Mouse (Mus musculus): ENCODE measurements at regions not wholly inside any gene's neighbourhood (a gene's known extent, or its start where the extent isn't known, plus 50 kb on each side); places are given as distances from the start of the nearest gene placed in this dataset.

DNA sequence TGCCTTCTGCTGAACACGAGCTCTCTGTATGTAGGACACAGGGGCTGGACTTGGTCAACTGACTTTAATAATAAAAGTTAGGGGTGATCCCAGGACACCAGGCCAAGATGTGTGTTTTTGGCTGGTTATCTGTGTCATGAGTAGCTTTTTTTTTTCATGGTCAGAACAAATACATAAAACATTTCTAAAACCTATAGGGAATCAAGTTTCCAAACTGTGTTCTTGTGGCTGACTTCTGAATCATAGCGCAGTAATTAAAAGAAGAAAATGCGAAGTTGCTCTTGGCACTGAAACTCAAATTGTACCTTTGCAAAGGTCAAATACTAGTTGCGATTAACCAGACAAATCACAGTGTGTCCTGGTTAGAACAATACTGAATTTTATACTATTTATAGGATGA, 189.5 kb upstream of the Maf start:
- no peak for DNase-seq

DNA sequence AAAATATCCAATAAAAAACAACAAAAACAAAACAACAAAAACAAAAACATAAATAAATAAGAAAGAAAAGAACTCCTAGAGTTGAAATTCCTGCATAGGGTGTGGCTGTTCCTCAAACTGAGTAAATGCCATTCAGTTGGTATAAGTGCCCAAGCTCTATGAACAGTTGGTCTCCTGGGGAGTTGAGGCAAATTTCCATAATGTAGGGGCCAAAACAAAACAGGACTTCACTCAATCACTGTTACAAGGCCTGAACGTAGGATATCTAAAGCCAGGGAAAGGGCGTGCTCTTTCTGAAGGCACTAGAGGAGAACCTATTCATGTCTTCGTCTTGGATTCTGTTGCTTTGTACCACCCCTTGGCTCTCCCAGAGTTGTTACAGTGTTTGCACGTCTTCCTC, 188.5 kb upstream of the Maf start:
- no peak for DNase-seq

- DNase-seq, result no peak
Observed at GRCm38 (mm10) chr8:115888278-115888677, 180.7 kb upstream of the Maf start.

GRCm38 (mm10) chr8:115885121-115885743, 177.6 kb upstream of the Maf start:
- no peak for DNase-seq

DNA sequence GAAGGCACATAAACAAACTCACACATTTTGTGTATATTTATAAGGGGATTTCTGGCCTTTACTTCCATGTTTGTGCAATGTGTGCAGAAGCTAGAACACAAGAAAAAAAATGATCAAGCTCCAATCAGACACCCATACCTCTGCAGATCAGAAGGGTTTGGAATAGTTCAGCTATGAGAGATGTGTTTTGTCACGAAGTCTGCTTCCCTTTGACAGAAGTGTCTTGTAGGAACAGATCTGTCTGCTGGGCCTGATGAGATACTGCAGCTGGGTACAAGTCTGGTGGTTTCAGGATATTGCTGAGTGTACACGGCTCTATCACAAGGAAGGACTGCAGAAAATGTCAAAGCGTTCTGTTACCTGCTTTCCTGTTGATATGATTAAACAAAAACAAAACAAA, 176.2 kb upstream of the Maf start:
- DNase-seq, result no peak

- DNase-seq, result no peak
Observed at GRCm38 (mm10) chr8:115881881-115882280, 174.3 kb upstream of the Maf start.

DNA sequence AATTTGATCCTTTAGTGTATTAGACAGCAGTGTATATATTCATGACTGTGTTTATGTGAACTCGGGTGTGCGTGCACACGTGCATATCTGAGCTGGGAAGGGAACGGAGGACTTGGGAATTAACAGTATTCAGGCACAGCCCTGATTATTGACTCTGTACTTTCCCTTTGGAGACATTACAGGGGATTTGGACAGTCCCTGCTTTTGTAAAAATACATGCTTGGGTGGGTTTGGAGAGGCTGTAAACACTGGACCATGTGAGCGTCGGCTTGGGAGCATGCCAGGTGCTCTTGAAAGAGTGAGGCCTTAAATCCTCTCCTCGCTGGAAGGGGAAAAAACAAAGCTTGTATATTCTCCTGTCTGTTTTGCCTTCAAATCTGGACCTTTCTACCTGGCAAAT, 167.2 kb upstream of the Maf start:
- DNase-seq, result no peak

GRCm38 (mm10) chr8:115871381-115871780, 163.8 kb upstream of the Maf start:
- no peak for DNase-seq

DNA sequence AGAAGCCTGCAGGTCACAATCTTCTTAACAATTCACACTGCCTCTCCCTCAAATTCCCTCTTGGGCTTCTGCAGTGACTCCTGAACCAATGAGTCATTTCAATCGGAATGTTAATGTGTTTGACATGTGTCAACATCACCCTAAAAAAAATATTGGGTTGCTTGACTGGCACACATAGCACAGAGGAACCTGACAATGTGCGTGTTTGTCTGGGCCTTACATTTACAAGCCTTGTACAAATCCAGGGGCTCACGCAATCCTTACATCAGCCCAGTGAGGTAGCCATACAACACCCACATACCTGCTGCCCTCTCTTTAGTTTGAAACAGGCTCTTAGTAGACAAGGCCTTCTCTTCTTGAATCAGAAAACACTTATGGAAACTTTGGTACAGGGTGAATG, 153.8 kb upstream of the Maf start:
- DNase-seq, result no peak

DNA sequence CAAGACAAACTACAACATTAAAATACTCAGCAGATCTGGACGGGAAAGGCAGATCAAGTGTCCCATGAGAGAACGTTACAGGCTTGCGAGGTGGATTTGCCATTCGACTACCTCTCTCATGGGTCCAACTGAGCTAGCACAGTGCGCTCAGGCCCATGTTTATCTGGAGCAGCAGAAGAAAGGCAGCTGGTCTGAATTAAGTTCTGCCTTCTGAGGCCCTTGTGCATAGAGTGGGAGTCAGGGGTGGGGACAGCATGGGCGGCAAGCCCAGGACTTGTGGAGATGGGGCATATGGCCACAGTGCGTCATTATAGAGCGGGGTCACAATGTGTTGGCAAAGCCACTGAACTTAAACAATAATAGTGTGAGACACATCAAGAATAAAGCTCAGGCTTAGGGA, 151.8 kb upstream of the Maf start:
- DNase-seq, result peak; percentile 60

GRCm38 (mm10) chr8:115856816-115857215, 149.2 kb upstream of the Maf start:
- no peak for DNase-seq

DNA sequence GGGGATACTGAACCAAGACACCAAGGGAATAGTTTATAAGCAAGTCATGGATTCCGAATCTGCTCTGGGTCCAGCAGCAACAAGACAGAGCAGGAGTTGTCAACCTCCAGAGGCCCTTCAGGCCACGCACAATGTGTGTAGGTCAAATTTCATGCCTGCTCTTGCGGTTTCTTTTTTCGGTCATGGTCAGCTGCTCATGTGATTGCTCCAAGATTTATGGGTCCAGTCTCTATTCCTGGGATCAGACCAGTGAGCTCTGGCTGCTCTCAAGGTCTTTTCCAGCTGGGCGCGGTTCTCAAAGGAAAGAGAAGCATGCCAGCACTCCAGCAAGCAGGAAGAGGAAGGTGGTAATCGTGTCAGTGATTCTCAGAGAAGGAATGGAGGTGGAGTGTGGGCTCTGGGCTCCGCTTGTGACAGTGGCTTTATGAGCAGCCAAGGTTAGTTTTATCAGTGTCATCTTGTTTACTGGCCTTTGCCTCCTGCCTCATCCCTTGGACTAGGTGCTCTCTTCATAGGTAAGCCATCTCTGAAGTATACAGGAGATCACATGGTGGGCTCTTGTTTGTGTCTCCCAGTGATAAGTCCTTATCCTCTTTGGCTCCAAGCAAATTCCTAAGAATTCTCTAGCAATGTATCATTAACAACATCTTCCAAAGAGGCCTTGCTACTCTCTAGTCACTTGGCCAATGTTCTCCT, 148.5 kb upstream of the Maf start:
- DNase-seq, result no peak

DNA sequence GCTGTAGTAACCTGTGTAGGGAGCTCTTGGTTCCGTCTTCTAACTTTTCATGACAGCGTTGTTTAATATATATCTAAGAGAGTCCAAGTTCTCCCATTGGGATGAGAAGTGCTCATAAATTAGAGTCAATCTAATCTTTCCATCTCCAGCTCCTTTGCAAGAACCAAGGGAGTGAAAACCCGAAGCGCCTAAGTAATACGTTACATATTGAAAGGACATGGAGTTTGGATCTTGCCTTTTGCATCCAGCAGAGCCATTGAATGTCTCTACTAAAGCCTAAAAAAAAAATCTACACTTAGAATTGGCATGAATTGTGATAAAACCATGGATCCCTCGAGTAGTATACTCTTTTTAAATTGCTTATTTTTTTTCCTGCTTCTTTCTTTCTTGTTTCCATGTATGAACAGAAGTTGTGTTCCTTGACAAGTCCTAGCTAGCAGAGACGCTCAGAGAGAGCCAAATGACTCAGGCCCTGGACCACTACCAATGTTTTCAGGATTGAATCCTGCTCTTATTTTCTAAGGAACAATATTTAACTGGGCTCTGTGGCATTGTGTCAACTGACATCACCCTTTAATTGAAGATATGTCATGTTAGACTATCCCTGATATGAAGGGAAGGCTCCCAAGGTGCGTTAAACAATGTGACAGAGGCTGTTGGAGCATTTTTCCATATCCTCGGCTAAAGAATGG, 146.8 kb upstream of the Maf start:
- DNase-seq, result peak; percentile 65

- no peak for DNase-seq
Observed at GRCm38 (mm10) chr8:115850552-115850951, 143.0 kb upstream of the Maf start.

GRCm38 (mm10) chr8:115833391-115833790, 125.8 kb upstream of the Maf start:
- DNase-seq, result no peak

DNA sequence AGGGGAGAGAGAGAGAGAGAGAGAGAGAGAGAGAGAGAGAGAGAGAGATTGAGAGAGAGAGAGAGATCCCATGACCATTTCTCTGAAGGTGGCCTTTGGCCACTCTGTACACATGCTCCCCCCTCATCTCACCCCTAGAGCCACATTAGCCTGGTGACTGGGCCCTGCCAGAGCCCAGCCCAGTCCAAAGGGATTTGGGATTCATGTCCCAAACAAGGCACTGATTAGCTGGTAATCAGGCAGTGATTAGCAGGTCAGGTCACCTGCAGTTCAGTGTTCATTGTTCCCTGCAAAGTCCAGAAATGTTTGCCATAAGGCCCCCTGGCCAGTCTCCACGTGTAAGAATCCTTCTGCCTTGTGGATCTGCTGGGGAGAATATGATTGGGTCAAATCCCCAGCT, 124.1 kb upstream of the Maf start:
- DNase-seq, result no peak

DNA sequence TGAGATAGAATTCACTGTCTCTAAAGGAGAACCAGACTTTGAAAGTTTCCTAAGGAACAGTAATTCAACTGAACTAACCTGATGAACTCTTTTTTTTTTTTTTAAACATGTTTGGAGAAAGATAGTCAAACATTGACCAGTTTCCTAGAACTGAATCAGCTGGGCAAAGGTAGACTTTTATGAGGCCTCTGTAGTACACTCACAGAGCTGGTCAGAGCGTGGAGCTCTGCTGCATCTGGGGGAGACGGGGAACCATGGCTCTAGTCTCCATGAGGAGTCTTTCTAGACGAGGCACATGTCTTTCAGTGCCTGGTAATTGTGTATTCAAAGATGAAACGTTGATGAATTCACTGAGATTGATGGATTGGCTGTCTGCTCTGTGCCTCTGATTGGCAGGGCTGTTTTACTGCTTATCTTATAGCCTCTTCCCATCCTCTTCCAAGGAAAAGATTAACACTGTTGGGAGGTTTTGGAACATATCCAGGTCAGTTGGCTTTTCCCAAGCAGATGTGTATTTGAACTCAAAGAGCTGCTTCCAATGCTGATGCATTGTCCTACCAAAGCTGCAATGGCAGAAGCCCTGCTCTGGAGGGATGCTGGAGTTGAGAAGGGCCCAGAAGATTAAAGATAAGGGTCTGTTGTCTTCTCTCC, 122.5 kb upstream of the Maf start:
- DNase-seq, result no peak

DNA sequence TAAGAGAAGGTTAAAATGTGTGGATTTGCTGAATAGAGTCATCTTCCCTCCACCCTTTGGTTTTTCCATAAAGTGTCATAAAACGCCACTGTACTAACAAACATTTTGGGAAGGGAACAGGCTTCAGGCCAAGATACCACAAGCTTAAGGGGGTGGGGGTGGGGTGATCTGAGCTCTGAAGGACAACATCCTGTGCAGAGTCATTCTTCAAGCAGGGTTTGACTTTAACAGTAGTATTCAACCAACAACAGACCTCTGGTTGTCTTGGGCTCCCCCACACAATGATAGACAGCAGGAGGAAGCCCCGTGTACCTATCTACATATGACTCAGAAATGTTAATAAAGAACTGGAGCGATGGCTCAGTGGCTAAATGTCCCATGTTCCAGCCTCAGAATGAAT, 118.9 kb upstream of the Maf start:
- no peak for DNase-seq

DNA sequence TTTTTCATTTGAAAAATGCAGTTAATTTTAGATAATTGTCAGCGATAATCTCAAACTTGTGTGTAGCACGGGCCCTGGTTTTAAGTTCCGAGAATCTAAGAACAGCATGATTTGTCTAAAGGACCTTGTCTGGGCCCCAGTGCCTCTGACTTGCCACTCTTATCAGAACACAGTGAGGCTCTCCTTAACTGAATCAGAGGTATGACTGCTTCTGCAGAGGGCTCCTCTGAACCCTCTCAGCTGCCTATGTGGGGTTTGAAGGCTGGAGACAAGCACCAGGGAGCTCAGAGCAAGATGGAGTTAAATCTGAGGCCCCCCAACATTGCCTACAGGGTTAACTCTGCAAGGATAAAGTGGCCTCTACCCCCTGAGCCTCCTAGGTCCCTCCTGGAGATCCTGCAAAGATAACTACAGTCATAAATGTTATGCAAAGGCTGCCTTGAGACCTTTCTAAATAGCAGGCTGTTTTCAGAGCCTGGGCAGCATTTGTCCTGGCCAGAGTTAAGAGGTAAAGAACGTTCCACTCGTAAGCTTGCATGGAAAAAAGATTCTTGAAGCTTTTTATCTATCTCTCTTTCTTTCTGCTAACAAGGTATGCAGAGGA, 118.4 kb upstream of the Maf start:
- DNase-seq, result no peak

- DNase-seq, result no peak
Observed at GRCm38 (mm10) chr8:115824478-115824785, 116.8 kb upstream of the Maf start.

- DNase-seq, result no peak
Observed at GRCm38 (mm10) chr8:115823673-115824477, 116.3 kb upstream of the Maf start.

GRCm38 (mm10) chr8:115813426-115813825, 105.8 kb upstream of the Maf start:
- no peak for DNase-seq
